ENCODE assay signal across 8 mouse cellular contexts in the genomic region with DNA sequence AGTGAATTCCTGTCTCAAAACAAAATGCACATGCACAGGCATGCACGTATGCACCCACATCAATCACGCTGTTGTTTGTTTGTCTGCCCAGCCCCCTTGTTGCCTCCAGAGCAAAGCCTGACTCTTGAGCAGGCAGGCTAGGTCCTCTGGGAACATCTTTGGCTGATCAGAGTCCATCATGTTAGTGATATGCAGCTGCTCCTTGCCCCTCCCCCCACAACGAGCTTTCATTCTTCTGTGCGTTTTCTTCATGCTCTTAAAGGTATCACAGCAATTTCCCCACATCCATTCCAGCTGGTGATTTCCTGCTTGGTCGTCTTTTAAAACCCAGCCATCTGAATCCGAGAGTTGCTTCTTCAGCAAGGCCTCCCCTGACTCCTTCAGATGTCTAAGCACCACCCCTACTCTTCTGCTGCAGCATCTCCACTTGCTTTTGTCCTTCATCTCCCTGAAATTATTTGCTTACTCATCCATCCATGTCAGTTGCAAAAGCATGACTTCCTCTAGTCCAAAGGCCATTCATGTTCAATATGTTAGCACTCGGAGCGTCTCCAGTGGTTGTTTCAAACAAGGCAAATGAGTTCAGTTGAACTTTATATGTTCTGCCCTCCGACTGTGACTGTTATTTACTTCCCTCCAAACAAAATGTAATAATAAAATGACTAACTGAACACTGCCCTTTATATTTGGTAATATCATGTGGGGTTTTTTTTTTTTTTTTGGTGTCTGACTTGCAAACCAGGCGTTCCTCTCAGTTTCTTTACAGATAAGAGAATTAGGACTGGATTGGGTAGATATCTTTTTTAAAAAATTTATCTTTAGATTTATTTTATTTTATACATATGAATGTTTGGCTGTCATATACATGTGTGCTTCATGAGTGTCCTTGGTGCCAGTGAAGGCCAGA.
DNase-seq lines count a peak whose midpoint lies in the region; ATAC-seq lines count a peak whose summit lies in the region.

No protein-coding gene starts in this region.

- no peak overlapping the region for H3K9ac ChIP-seq in neural tube, embryonic 13.5 days
- H3K9ac ChIP-seq in neural tube, embryonic 15.5 days (replicated peaks) = no peak overlapping the region

- ATAC-seq in neural tube, embryonic 13.5 days (ENCODE audit: low read depth) = no peak
- no peak for ATAC-seq in neural tube, embryonic 15.5 days (ENCODE audit: low FRiP score)
- ATAC-seq in monocyte, adult 5-6 weeks (replicated peaks; ENCODE audit: insufficient number of reproducible peaks, low FRiP score, low TSS enrichment, poor library complexity, severe bottlenecking) = peak; percentile 89

- peaks cover 5% of the 10 kb centered on the region for H3K4me1 ChIP-seq in neural tube, embryonic 13.5 days (replicated peaks)
- peaks cover 4% of the 10 kb centered on the region; the same call in 1 of the 2 replicates for H3K4me1 ChIP-seq in neural tube, embryonic 15.5 days

- H3K4me2 ChIP-seq in neural tube, embryonic 13.5 days = no peak overlapping the region
- no peak overlapping the region for H3K4me2 ChIP-seq in neural tube, embryonic 15.5 days

- peak overlapping the region; percentile 33; the same call in 1 of the 2 replicates for H3K27ac ChIP-seq in neural tube, embryonic 13.5 days (replicated peaks)
- H3K27ac ChIP-seq in neural tube, embryonic 15.5 days (replicated peaks) = no peak overlapping the region

- no peaks in the 10 kb centered on the region for H3K36me3 ChIP-seq in neural tube, embryonic 13.5 days
- H3K36me3 ChIP-seq in neural tube, embryonic 15.5 days = no peaks in the 10 kb centered on the region

- no peak overlapping the region for H3K4me3 ChIP-seq in neural tube, embryonic 13.5 days
- H3K4me3 ChIP-seq in neural tube, embryonic 15.5 days (replicated peaks) = no peak overlapping the region

- no peaks in the 10 kb centered on the region for H3K27me3 ChIP-seq in neural tube, embryonic 13.5 days
- H3K27me3 ChIP-seq in neural tube, embryonic 15.5 days (replicated peaks) = no peaks in the 10 kb centered on the region

- H3K9me3 ChIP-seq in neural tube, embryonic 13.5 days = no peaks in the 10 kb centered on the region
- H3K9me3 ChIP-seq in neural tube, embryonic 15.5 days (replicated peaks) = no peaks in the 10 kb centered on the region

- peak; percentile 44 for DNase-seq in gastrocnemius, postnatal 10 days
- DNase-seq in gastrocnemius, adult 18-20 months (ENCODE audit: low spot score) = no peak
- peak; percentile 64 to 66 for DNase-seq in kidney, postnatal 25 days
- DNase-seq in layer of hippocampus, postnatal 10 days (ENCODE audit: low spot score in 2 of 2) = no peak
- no peak for DNase-seq in left cerebral cortex, adult 8-10 months (ENCODE audit: low spot score in 2 of 2)

- 62% methylated on average over 10 of the region's 10 CpGs for WGBS in neural tube, embryonic 13.5 days
- 65% methylated on average over 10 of the region's 10 CpGs for WGBS in neural tube, embryonic 15.5 days

Comparison
In these comparisons a context has a peak if more than half of its experiments do, and no peak if none do; other contexts are left out.
1. DNase-seq: peak in gastrocnemius, postnatal 10 days (single experiment) and kidney, postnatal 25 days (2 of 2); none in gastrocnemius, adult 18-20 months (single experiment), layer of hippocampus, postnatal 10 days (0 of 2) and left cerebral cortex, adult 8-10 months (0 of 2).